ENCODE assay signal across 9 mouse cellular contexts in the genomic region with DNA sequence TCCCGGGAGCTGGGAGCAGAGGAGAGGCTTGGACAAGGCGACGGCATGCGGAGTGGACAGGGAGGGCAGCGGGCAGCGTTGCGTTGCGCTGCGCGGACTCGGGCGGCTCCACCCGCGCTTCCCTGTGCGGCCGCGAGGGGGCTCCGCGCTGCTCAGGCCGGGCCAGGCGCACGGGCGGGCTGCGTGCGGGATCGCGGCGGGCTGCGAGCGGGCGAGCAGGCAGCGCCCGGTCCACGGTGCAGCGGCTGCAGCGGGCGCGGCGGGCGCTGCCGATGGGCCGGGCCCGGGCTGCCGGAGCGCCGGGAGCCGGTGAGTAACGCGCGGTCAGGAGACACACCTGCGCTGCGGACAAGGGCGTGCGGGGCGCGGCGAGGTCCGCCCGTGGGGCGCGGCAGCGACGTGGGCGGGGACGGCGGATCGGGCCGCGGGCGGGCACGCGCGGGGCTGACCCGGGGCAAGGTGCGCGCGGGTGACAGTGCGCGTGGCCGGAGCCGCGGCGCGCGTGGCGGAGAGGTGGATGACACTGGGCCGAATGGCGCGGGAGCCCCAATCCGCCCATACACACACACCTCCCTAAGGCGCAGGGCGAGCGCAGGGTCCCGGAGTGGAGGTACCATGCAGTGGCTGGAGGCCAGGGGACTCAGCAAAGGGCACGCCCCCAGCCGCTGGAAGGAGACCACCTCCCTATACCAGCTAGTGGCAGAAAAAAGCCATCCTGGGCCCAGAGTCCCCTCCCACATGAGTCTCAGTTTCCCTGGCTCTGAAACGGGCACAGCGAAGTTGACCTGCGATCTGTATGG. TPM values are rescaled to one million over a fixed set of nuclear protein-coding genes. Genes with fewer than 3 reads are reported as not detected.
A peak's percentile ranks its signal among the peaks of the same experiment; 100 is the strongest.
DNase-seq lines count a peak whose midpoint lies in the region; ATAC-seq and TF ChIP-seq lines count a peak whose summit lies in the region.
"Had no signal": no experiment of that assay in that cellular context is flagged by ENCODE, and none has a peak within 500 bp of the region (broad histone marks: within the 10 kb centered on the region; RNA-seq: fewer than 3 reads in every experiment).

Gene Rasgef1c, plus strand, starts transcription at position 177 of the 800 bp plus-strand sequence.

- peaks cover 15% of the 10 kb centered on the region for H3K27me3 ChIP-seq in forebrain, embryonic 11.5 days (ENCODE audit: control insufficient read depth, insufficient read depth, low read length)
- peaks cover 31% of the 10 kb centered on the region for H3K27me3 ChIP-seq in heart, embryonic 16.5 days (ENCODE audit: control insufficient read depth, insufficient read depth, low read length)
- H3K27me3 ChIP-seq in liver, embryonic 14.5 days (ENCODE audit: control insufficient read depth, insufficient read depth, low read length) = peaks cover 33% of the 10 kb centered on the region
- peaks cover 21% of the 10 kb centered on the region for H3K27me3 ChIP-seq in neural tube, embryonic 11.5 days (ENCODE audit: control insufficient read depth, insufficient read depth, low read length)
- peaks cover 7% of the 10 kb centered on the region; the same call in 1 of the 2 replicates for H3K27me3 ChIP-seq in stomach, postnatal 0 days (ENCODE audit: control insufficient read depth, insufficient read depth, low read length)

- peak within 1 kb of the TSS; percentile 97 for H3K4me2 ChIP-seq in forebrain, embryonic 11.5 days (ENCODE audit: low read depth, low read length, severe bottlenecking)
- peak within 1 kb of the TSS; percentile 100 for H3K4me2 ChIP-seq in heart, embryonic 16.5 days (ENCODE audit: low read depth, low read length)
- peak within 1 kb of the TSS; percentile 57 for H3K4me2 ChIP-seq in liver, embryonic 14.5 days (ENCODE audit: low read depth)
- peak within 1 kb of the TSS; percentile 99 for H3K4me2 ChIP-seq in neural tube, embryonic 11.5 days (ENCODE audit: low read depth)
- peak within 1 kb of the TSS; percentile 98 for H3K4me2 ChIP-seq in stomach, postnatal 0 days (replicated peaks; ENCODE audit: low read depth)

- H3K9me3 ChIP-seq in forebrain, embryonic 11.5 days (ENCODE audit: control insufficient read depth, low read length) = no peaks in the 10 kb centered on the region; the same call in 1 of the 2 replicates
- H3K9me3 ChIP-seq in heart, embryonic 16.5 days (replicated peaks; ENCODE audit: control insufficient read depth, low read length) = 0 out of 2 replicates have a peak, but pooled peaks cover 4% of the 10 kb centered on the region
- no peaks in the 10 kb centered on the region for H3K9me3 ChIP-seq in liver, embryonic 14.5 days (ENCODE audit: control insufficient read depth, low read length)
- no peaks in the 10 kb centered on the region for H3K9me3 ChIP-seq in neural tube, embryonic 11.5 days (ENCODE audit: control insufficient read depth, low read length)
- no peaks in the 10 kb centered on the region for H3K9me3 ChIP-seq in stomach, postnatal 0 days (ENCODE audit: control insufficient read depth, low read length)

- peak; percentile 73 for DNase-seq in CD4-positive, CD25-positive, alpha-beta regulatory T cell, adult 2 months (ENCODE audit: low read depth, low spot score)
- peak; percentile 88 for DNase-seq in forebrain, embryonic 11.5 days (ENCODE audit: low spot score)
- peak; percentile 79 for DNase-seq in kidney, postnatal 14 days
- DNase-seq in liver, embryonic 14.5 days (ENCODE audit: low read depth in 3 of 3, low spot score in 3 of 3) = no peak
- DNase-seq in neural tube, embryonic 11.5 days (ENCODE audit: low spot score) = peak; percentile 84
- peak; percentile 75 for DNase-seq in stomach, postnatal 0 days (ENCODE audit: low spot score)

- peaks cover 3% of the 10 kb centered on the region; the same call in 1 of the 2 replicates for H3K4me1 ChIP-seq in forebrain, embryonic 11.5 days (replicated peaks; ENCODE audit: control insufficient read depth, insufficient read depth, low read length)
- no peaks in the 10 kb centered on the region for H3K4me1 ChIP-seq in heart, embryonic 16.5 days (ENCODE audit: control insufficient read depth, insufficient read depth, low read length)
- H3K4me1 ChIP-seq in liver, embryonic 14.5 days (replicated peaks; ENCODE audit: control insufficient read depth in 2 of 2, insufficient read depth in 2 of 2, low read length in 1 of 2) = no peaks in the 10 kb centered on the region
- no peaks in the 10 kb centered on the region for H3K4me1 ChIP-seq in neural tube, embryonic 11.5 days (ENCODE audit: control insufficient read depth, insufficient read depth, low read length)
- no peaks in the 10 kb centered on the region for H3K4me1 ChIP-seq in stomach, postnatal 0 days (replicated peaks; ENCODE audit: control insufficient read depth, insufficient read depth)

- H3K36me3 ChIP-seq in forebrain, embryonic 11.5 days (ENCODE audit: control insufficient read depth, insufficient read depth, low read length) = no peaks in the 10 kb centered on the region
- no peaks in the 10 kb centered on the region for H3K36me3 ChIP-seq in heart, embryonic 16.5 days (ENCODE audit: control insufficient read depth, insufficient read depth)
- H3K36me3 ChIP-seq in liver, embryonic 14.5 days (replicated peaks; ENCODE audit: control insufficient read depth, insufficient read depth, low read depth) = no peaks in the 10 kb centered on the region
- H3K36me3 ChIP-seq in neural tube, embryonic 11.5 days (ENCODE audit: control insufficient read depth, insufficient read depth, low read length) = no peaks in the 10 kb centered on the region
- no peaks in the 10 kb centered on the region for H3K36me3 ChIP-seq in stomach, postnatal 0 days (ENCODE audit: control insufficient read depth, insufficient read depth, low read length)
- H3K36me3 ChIP-seq: G1E had no signal

- peak; percentile 51 for TF ChIP-seq CTCF in liver, embryonic 14.5 days (IDR thresholded peaks at IDR 0.05; ENCODE audit: low read depth)
- peak; percentile 70 for TF ChIP-seq CTCF in stomach, postnatal 0 days (IDR thresholded peaks at IDR 0.05; ENCODE audit: low read depth)

- TF ChIP-seq EP300 in liver, embryonic 14.5 days (IDR thresholded peaks at IDR 0.05; ENCODE audit: low read depth) = no peak
- no peak for TF ChIP-seq EP300 in stomach, postnatal 0 days (optimal IDR thresholded peaks at IDR 0.05)

- WGBS in forebrain, embryonic 11.5 days = 3% methylated on average over 84 of the region's 99 CpGs
- 3% methylated on average over 92 of the region's 99 CpGs for WGBS in heart, embryonic 16.5 days
- WGBS in liver, embryonic 14.5 days (ENCODE audit: insufficient replicate concordance) = 2% methylated on average over 86 of the region's 99 CpGs
- WGBS in neural tube, embryonic 11.5 days = 4% methylated on average over 72 of the region's 99 CpGs
- WGBS in stomach, postnatal 0 days = 3% methylated on average over 82 of the region's 99 CpGs

- H3K4me3 ChIP-seq in forebrain, embryonic 11.5 days (ENCODE audit: low read depth, low read length) = peak within 1 kb of the TSS; percentile 71
- H3K4me3 ChIP-seq in heart, embryonic 16.5 days (ENCODE audit: low read length) = peak within 1 kb of the TSS; percentile 71
- peak within 1 kb of the TSS; percentile 31 to 44; a peak in 3 of 4 replicates for H3K4me3 ChIP-seq in liver, embryonic 14.5 days (ENCODE audit: insufficient read depth in 1 of 2, low read depth in 2 of 2, low read length in 2 of 2)
- H3K4me3 ChIP-seq in neural tube, embryonic 11.5 days (ENCODE audit: low read depth, low read length) = peak within 1 kb of the TSS; percentile 50
- H3K4me3 ChIP-seq in stomach, postnatal 0 days (ENCODE audit: low read depth, low read length) = peak within 1 kb of the TSS; percentile 56

- no peak within 1 kb of the TSS for H3K27ac ChIP-seq in forebrain, embryonic 11.5 days (ENCODE audit: low read depth, low read length)
- no peak within 1 kb of the TSS for H3K27ac ChIP-seq in heart, embryonic 16.5 days (ENCODE audit: low read length)
- H3K27ac ChIP-seq in liver, embryonic 14.5 days = no peak within 1 kb of the TSS
- no peak within 1 kb of the TSS for H3K27ac ChIP-seq in neural tube, embryonic 11.5 days (ENCODE audit: low read depth, low read length)
- no peak within 1 kb of the TSS for H3K27ac ChIP-seq in stomach, postnatal 0 days (replicated peaks)

- peak; percentile 75 for ATAC-seq in cerebellum, adult (ENCODE audit: insufficient number of reproducible peaks, low FRiP score, low TSS enrichment)
- ATAC-seq in forebrain, embryonic 11.5 days (replicated peaks; ENCODE audit: low FRiP score) = peak; percentile 90
- peak; percentile 79 for ATAC-seq in heart, embryonic 16.5 days (replicated peaks; ENCODE audit: extremely low read depth, insufficient read depth, low FRiP score)
- peak; percentile 35; the same call in 1 of the 2 replicates for ATAC-seq in liver, embryonic 14.5 days (ENCODE audit: insufficient read depth)
- peak; percentile 83 for ATAC-seq in neural tube, embryonic 11.5 days (ENCODE audit: insufficient read depth, low FRiP score, low TSS enrichment)
- peak; percentile 90 for ATAC-seq in stomach, postnatal 0 days (ENCODE audit: low FRiP score, low TSS enrichment)

- peak within 1 kb of the TSS; percentile 62 for H3K9ac ChIP-seq in forebrain, embryonic 11.5 days (ENCODE audit: low read length)
- peak within 1 kb of the TSS; percentile 71 for H3K9ac ChIP-seq in heart, embryonic 16.5 days (ENCODE audit: low read length)
- no peak within 1 kb of the TSS for H3K9ac ChIP-seq in liver, embryonic 14.5 days (replicated peaks)
- H3K9ac ChIP-seq in neural tube, embryonic 11.5 days (ENCODE audit: low read length) = peak within 1 kb of the TSS; percentile 69
- peak within 1 kb of the TSS; percentile 62 for H3K9ac ChIP-seq in stomach, postnatal 0 days (ENCODE audit: low read length)

RNA-seq across cellular contexts. Expression of gene Rasgef1c, which starts in this region (rescaled TPM):
- 1.2 and 1.6 TPM in 2 replicates for polyA plus RNA-seq in forebrain, embryonic 11.5 days (2014; fragmentation: Nextera tagmentation; extraction: Ambion mirVana)
- polyA plus RNA-seq in heart, embryonic 16.5 days (2015; fragmentation: Nextera tagmentation; extraction: Ambion mirVana) = 0.20 and 0.30 TPM in 2 replicates
- polyA plus RNA-seq in liver, embryonic 14.5 days (2012; rRNA removed) = 0.04 TPM in 1 of 2 replicates, not detected in the other
- polyA plus RNA-seq in liver, embryonic 14.5 days (2014; fragmentation: Nextera tagmentation; extraction: Ambion mirVana) = not detected in 2 replicates
- 8.5 and 10.9 TPM in 2 replicates for polyA plus RNA-seq in neural tube, embryonic 11.5 days (2014; fragmentation: Nextera tagmentation; extraction: Ambion mirVana)
- polyA plus RNA-seq in stomach, postnatal 0 days (2015; fragmentation: Nextera tagmentation; extraction: Ambion mirVana) = 0.57 and 0.74 TPM in 2 replicates
- polyA plus RNA-seq: G1E had no signal

Comparison
In these comparisons a context has a peak if more than half of its experiments do, and no peak if none do; other contexts are left out.
1. Peak in ATAC-seq, H3K4me3 ChIP-seq, H3K9ac ChIP-seq and H3K4me2 ChIP-seq in heart, embryonic 16.5 days; RNA of the gene not detected or under 1 TPM.
2. Peak in ATAC-seq, H3K4me3 ChIP-seq and H3K4me2 ChIP-seq in liver, embryonic 14.5 days; RNA of the gene not detected or under 1 TPM.
3. Peak in DNase-seq, ATAC-seq, H3K4me3 ChIP-seq, H3K9ac ChIP-seq and H3K4me2 ChIP-seq in stomach, postnatal 0 days; RNA of the gene not detected or under 1 TPM.
4. DNase-seq: peak in CD4-positive, CD25-positive, alpha-beta regulatory T cell, adult 2 months (single experiment), forebrain, embryonic 11.5 days (single experiment), kidney, postnatal 14 days (single experiment) and neural tube, embryonic 11.5 days (single experiment); none in liver, embryonic 14.5 days (0 of 3).
5. ATAC-seq: peak in every context shown above with its lines; median percentile 90 in forebrain, embryonic 11.5 days; 90 in stomach, postnatal 0 days; 83 in neural tube, embryonic 11.5 days; 79 in heart, embryonic 16.5 days; 75 in cerebellum, adult; 35 in liver, embryonic 14.5 days.
6. Peak in every context shown above with its lines, with median percentiles within 50 percentile points of each other: H3K4me2 ChIP-seq and H3K4me3 ChIP-seq.